Mouse (Mus musculus) heart, postnatal 0 days (tissue): ENCODE data around the gene Flywch2. TPM values are rescaled to one million over a fixed set of nuclear protein-coding genes. Genes with fewer than 3 reads are reported as not detected.

Experiments
- ATAC-seq: fragments of 200-750 bp; cut with Nextera tagmentation; 2 replicates; pipeline ENCODE4 v1.8.0; 2017; ENCODE audit warnings: low read depth, moderate number of reproducible peaks, moderate library complexity; ENCODE audit not compliant: insufficient read depth
- DNase-seq: peaks from one replicate; pipeline ENCODE4 v3.0.0-alpha.2; 2016; ENCODE audit warnings: low spot score
- H3K27ac ChIP-seq: fragments of 300-500 bp; sonication (generic); 2 replicates; pipeline ENCODE4 v1.5.1; 2014; ENCODE audit warnings: low read depth, mild to moderate bottlenecking
- H3K27me3 ChIP-seq: fragments of 300-500 bp; sonication (generic); 2 replicates; pipeline ENCODE4 v1.6.1; 2014; ENCODE audit warnings: low read length, mixed read lengths; ENCODE audit not compliant: control insufficient read depth, insufficient read depth
- H3K36me3 ChIP-seq: fragments of 300-500 bp; sonication (generic); replicated peaks from 2 replicates; pipeline ENCODE4 v1.6.1; 2014; ENCODE audit warnings: low read length, mixed read lengths; ENCODE audit not compliant: control insufficient read depth, insufficient read depth
- H3K4me1 ChIP-seq: fragments of 300-500 bp; sonication (generic); 2 replicates; pipeline ENCODE4 v1.6.1; 2014; ENCODE audit warnings: antibody characterized with exemption; ENCODE audit not compliant: control insufficient read depth, insufficient read depth
- H3K4me2 ChIP-seq: fragments of 300-500 bp; sonication (generic); 2 replicates; pipeline ENCODE4 v1.6.1; 2014; ENCODE audit warnings: low read depth, mild to moderate bottlenecking, low read length, moderate library complexity
- H3K4me3 ChIP-seq: fragments of 300-500 bp; sonication (generic); 2 replicates; pipeline ENCODE4 v1.5.1; 2014; ENCODE audit warnings: low read depth, low read length
- H3K9ac ChIP-seq: fragments of 300-500 bp; sonication (generic); replicated peaks from 2 replicates; pipeline ENCODE4 v1.6.1; 2014; ENCODE audit warnings: low read depth, low read length, mixed read lengths
- H3K9me3 ChIP-seq: fragments of 300-500 bp; sonication (generic); replicated peaks from 2 replicates; pipeline ENCODE4 v1.6.1; 2016; ENCODE audit warnings: low read length; ENCODE audit not compliant: control insufficient read depth
- CTCF ChIP-seq: IDR thresholded peaks from 2 replicates; pipeline ENCODE4 v1.5.1; 2016; ENCODE audit warnings: antibody characterized with exemption, control low read depth, low read depth
- EP300 ChIP-seq: IDR thresholded peaks from 2 replicates; pipeline ENCODE4 v1.6.1; 2016; ENCODE audit warnings: antibody characterized with exemption, low read depth
- whole genome bisulfite sequencing: fragments of 180-500 bp; shearing (Covaris S2); extraction: QIAGEN DNeasy Blood & Tissue Kit; methylation state at CpG from one replicate; pipeline ENCODE4 v1.1.7; 2014; 5-methylcytosine and 5-hydroxymethylcytosine counted together
- polyA plus RNA-seq: library from polyadenylated mRNA; unstranded; fragments of >200 nt; fragmentation: Nextera tagmentation; extraction: Ambion mirVana; gene quantifications from 2 replicates; pipeline ENCODE4 v1.2.1, GENCODE M21; 2015
- total RNA-seq: library from RNA; depleted of rRNA; stranded (reverse); fragments of >200 nt; gene quantifications from 2 replicates; pipeline ENCODE4 v1.2.3, GENCODE M21; 2014; ENCODE audit warnings: low replicate concordance

Gene Flywch2
- total and polyA plus RNA-seq, 2 experiments from 2014 or later: 4.9 TPM; not detected in 1

- H3K27me3 ChIP-seq: peaks cover 70% of the 10 kb centered on the region
- no peaks in the 10 kb centered on the region for H3K9me3 ChIP-seq
- DNase-seq: no peak
- H3K4me1 ChIP-seq: peaks cover 12% of the 10 kb centered on the region
- no peak for ATAC-seq
- H3K4me3 ChIP-seq: peak within 1 kb of the TSS; percentile 30
- peak within 1 kb of the TSS; percentile 38 for H3K4me2 ChIP-seq
- H3K9ac ChIP-seq: no peak within 1 kb of the TSS
- no peak within 1 kb of the TSS for H3K27ac ChIP-seq
- under 1% methylated on average over 44 of the region's 45 CpGs for WGBS
- TF ChIP-seq EP300 (no peak), CTCF (no peak)
- H3K36me3 ChIP-seq: no peaks in the 10 kb centered on the region
These were observed 40.3 kb downstream of the Flywch2 start, which contains the start of gene Kremen2 for GRCm38 (mm10) chr17:23745301-23746251. Kremen2 (minus strand) TSS chr17:23745833.

- H3K36me3 ChIP-seq: no peaks in the 10 kb centered on the region
- H3K4me1 ChIP-seq: peaks cover 14% of the 10 kb centered on the region
- DNase-seq (no peak), ATAC-seq (no peak)
- no peak for TF ChIP-seq CTCF
- TF ChIP-seq EP300: no peak
- WGBS: 7% methylated on average over 14 of the region's 14 CpGs
- 0 out of 2 replicates have a peak overlapping the region, but pooled peaks have one; percentile 38 for H3K4me2 ChIP-seq
- peaks cover 71% of the 10 kb centered on the region for H3K27me3 ChIP-seq
- H3K4me3 ChIP-seq: no peak overlapping the region; the same call in 1 of the 2 replicates
- no peak overlapping the region for H3K9ac ChIP-seq
- H3K27ac ChIP-seq: no peak overlapping the region
- H3K9me3 ChIP-seq: no peaks in the 10 kb centered on the region
These were observed 41.2 kb downstream of the Flywch2 start for GRCm38 (mm10) chr17:23744651-23745050.

DNA sequence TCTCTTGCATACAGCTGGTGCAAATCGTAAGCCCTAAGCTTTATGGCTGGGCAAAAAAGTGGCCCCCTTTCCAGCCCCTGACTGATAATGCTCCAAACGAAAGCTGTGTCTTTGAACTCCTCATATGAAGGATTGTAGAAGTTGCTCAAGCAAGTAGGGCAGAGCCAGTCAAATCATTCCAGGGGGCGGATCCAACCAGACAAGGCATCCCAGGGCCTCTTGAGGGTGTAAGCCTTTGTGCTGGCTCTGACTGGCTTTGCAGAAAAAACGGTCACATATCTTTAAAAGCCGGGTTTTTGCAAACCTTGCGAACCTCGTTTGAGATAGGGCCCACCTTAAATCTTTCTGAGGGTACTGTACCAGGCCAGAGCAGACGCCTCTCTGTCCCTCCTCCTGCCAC is 41.8 kb downstream of the Flywch2 start:
- H3K4me1 ChIP-seq: peaks cover 18% of the 10 kb centered on the region
- H3K4me2 ChIP-seq: no peak overlapping the region
- TF ChIP-seq EP300: no peak
- TF ChIP-seq CTCF: no peak
- no peaks in the 10 kb centered on the region for H3K9me3 ChIP-seq
- peaks cover 71% of the 10 kb centered on the region for H3K27me3 ChIP-seq
- ATAC-seq: no peak
- H3K9ac ChIP-seq: no peak overlapping the region
- no peak overlapping the region for H3K4me3 ChIP-seq
- no peaks in the 10 kb centered on the region for H3K36me3 ChIP-seq
- 38% methylated on average over 8 of the region's 8 CpGs for WGBS
- no peak for DNase-seq
- H3K27ac ChIP-seq: no peak overlapping the region

DNA sequence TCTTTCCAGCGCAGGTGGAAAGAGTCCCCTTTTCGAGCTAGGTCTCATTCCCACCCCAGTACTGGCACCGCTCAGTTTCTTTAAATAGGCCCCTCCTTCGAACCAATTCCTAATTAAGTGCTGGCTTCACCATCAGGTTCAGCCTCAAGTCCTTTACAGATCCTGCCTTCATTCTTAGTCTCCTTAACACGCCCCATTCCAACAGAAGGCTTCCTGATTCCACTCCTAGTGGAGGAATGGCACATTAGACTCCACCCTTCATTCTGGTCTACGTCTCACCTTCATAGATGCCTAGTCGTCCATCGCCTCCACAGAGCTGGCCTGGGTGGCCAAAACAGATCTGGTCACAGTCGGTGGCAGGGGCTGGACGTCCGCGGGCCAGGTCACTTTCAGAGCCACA is 42.9 kb downstream of the Flywch2 start:
- no peak for DNase-seq
- peaks cover 19% of the 10 kb centered on the region for H3K4me1 ChIP-seq
- peaks cover 71% of the 10 kb centered on the region for H3K27me3 ChIP-seq
- 59% methylated on average over 12 of the region's 12 CpGs for WGBS
- H3K36me3 ChIP-seq: no peaks in the 10 kb centered on the region
- H3K4me2 ChIP-seq: no peak overlapping the region
- H3K27ac ChIP-seq: no peak overlapping the region
- H3K4me3 ChIP-seq: no peak overlapping the region
- no peak for ATAC-seq
- TF ChIP-seq CTCF (no peak), EP300 (no peak)
- H3K9me3 ChIP-seq: no peaks in the 10 kb centered on the region
- no peak overlapping the region for H3K9ac ChIP-seq

DNA sequence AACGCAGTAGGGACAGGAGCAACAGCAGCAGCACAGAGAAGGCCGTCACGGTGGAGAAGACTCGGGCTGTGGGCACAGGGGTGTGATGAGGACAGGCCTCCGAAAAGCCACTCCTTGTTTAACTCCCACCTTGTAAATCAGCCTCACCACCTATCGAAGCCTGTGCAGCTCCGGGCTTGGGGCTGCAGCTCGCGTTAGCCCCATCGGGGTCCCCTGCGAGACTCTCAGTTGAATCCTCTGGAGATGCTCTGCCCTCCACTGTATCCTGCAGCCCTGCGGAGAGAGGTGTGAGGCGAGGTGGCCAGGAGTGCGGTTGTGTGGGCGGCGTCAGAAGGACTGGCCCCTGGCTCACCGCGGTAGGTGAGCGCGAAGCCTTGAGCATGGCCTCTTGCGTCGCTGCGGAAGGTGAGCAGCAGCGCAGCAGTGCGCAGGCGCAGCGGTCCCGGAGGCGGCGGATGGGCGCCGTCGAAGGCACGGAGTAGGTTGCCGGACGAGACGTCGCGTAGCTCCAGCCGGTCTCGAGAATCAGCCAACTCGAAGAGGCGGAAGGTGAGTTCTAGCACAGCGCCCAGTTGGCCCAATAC is 43.6 kb downstream of the Flywch2 start:
- Histone ChIP-seq H3K27ac (no peak overlapping the region), H3K4me2 (peak overlapping the region; percentile 2), H3K27me3 (peaks cover 66% of the 10 kb centered on the region), H3K4me1 (peaks cover 19% of the 10 kb centered on the region), H3K36me3 (0 out of 2 replicates have a peak, but pooled peaks cover 5% of the 10 kb centered on the region), H3K9ac (no peak overlapping the region), H3K9me3 (no peaks in the 10 kb centered on the region), H3K4me3 (no peak overlapping the region)
- DNase-seq (no peak), ATAC-seq (no peak)
- TF ChIP-seq CTCF (no peak), EP300 (no peak)
- 8% methylated on average over 44 of the region's 44 CpGs for WGBS
